Mouse (Mus musculus) heart, postnatal 10 days (tissue): ENCODE results near the gene Arhgap32. TPM values are rescaled to one million over a fixed set of nuclear protein-coding genes. Genes with fewer than 3 reads are reported as not detected.

Experiments used
- DNase-seq, 2 experiments: peaks; one replicate each; pipeline ENCODE4 v3.0.0; 2021
- intact Hi-C: fragments of 180-260 bp; cut with DNase I; formaldehyde crosslinking; loops from one replicate; pipeline ENCODE4 v1.15.1; 2025
- total RNA-seq, 2 experiments: library from RNA; stranded (reverse); gene quantifications; 2 replicates each; pipeline ENCODE4 v1.2.3; 2021

The Arhgap32 gene
- total RNA-seq, 2 experiments from 2014 or later = 37.1 to 38.4 TPM

GRCm38 (mm10) chr9:32181170-32181569 is 65.2 kb downstream of the Arhgap32 start:
- no peak for DNase-seq
- intact Hi-C loops = no loop called here

DNA sequence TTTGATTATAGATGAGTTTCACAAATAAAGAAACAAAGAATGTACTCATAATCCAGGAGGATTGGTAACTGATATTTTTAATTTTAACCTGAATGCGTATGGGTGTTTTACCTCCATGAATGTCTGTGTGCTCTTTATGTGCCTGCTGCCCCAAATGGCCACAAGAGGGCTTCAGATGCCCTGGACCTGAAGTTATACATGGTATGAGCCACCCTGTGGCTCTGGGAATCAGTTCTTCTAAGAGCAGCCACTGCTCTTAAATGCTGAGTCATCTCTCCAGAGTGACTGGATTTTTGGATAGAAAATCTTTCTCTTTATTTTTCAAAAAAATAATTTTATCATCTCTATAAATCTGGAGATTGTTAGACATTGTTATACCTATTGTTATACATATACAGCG is 70.6 kb downstream of the Arhgap32 start:
- DNase-seq = no peak
- intact Hi-C loops = no loop called here

DNA sequence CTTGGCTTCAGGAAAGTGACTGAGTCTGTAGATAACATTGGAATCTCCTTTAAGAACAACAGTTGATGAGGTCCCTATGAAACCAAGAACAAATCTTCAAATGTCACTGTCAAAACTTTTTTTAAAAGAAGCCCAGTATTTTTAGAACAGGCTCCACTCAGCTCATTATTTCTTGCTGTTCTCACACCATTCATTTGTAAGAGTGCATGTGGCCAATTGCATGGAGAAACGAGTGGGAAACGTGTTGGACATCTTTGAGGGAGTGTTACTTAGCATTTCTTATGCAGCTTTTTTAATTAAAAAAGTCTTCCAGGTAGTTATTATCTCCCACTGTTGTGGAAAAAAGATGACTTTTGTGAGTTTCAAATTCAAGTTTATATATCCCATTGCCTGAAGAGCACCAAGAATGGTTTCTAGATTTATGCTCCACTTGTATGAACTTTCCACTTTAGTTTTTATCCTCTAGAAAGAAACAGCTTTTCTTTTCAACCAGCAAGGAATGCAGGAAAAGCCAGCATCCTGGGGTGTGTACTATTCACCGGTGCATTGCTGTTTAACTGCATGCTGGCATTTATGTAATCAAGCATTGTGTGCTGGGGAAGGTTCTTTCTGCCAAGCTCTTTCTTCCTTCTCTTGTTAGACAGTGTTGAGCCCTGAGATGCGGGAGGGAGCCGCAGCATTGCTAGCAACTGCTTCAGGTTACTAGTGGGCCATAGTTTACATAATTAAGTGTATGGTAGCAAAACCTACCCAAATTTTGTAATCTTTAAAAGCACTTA is 76.5 kb downstream of the Arhgap32 start:
- intact Hi-C loops = no loop called here
- no peak for DNase-seq

DNA sequence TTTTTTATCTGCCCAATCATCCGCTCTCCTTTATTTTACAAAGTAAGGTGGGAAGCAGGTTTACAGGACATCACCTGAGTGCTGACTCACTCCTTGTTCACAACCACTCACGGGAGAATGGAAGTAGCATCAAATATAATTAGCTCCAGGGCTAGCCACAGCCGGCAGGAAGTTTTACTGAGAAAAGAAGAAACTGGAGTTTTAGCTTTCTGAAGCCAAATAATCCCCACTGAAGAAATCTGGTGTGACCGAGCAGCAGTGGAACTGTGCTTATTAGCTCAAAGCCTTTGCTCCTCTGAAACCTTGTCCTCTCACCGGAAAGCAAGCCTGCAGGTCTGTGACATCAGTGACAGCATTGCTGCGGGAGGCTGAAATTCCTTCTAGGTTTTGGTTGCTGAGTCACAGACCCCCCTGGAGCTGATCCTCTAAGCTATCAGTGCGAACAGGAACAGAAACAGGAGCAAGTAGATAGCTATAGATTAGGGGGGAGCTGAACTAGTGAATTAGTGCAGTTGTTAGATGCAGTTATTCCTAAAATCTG is 88.6 kb downstream of the Arhgap32 start:
- intact Hi-C loops = no loop called here
- no peak for DNase-seq

GRCm38 (mm10) chr9:32207133-32207532 is 91.2 kb downstream of the Arhgap32 start:
- no peak for DNase-seq
- intact Hi-C loops = no loop called here

DNA sequence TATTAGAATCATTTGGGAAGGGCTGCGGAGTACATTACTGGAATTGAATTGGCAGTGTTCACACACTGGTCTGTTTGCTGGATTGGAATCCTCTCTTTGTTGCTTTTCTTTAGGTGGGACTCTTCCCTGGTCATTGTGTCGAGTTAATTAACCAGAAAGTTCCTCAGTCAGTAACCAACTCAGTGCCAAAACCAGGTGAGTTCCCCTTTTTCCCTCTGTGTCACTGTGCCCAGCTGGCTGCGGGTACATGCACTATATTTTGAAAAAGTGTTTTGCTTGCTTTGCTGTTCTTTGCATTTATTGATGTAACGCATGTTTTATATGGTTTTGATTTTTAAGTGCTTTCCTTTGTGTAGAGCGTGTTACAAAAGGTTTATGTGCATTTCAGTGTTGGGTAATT is 92.1 kb downstream of the Arhgap32 start:
- DNase-seq = no peak
- intact Hi-C loops = no loop called here

DNA sequence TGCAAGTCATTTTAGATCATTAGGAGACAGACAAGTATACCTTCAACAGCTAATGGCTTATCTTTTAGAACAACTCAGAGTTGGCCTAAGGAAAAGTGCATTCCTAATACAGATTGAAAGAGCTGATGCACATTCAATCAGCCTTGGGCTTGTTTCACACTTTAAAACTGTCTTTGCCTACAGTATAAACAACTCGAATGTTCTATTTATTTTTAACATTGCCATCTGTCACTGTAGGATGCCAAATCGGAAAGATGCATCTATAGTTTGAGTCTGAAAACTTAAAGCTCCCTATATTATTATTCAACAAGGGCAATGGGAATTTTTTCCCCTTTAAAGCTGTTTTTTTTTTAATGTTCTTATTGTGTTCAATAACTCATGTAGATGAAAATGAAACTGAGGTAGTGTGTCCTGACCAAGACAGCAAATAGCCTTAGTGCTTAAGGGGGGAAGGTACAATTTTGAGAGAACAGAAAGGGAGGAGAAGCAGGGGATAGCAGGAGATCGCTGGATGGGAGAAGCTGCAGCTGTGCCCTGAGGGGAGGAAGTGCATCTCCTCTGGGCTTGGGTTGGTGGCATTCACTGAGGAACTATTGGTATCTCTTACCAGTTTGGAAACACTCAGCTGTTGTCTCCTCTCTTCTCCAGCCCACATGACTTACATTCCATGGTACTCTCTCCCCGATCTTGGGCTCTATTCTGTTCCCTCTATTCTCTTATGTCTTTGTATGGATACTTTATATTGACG is 101.1 kb downstream of the Arhgap32 start:
- intact Hi-C loops = no loop called here
- DNase-seq = no peak

- DNase-seq = peak; percentile 13 to 25
These were observed 103.5 kb downstream of the Arhgap32 start for GRCm38 (mm10) chr9:32219400-32219799.

DNA sequence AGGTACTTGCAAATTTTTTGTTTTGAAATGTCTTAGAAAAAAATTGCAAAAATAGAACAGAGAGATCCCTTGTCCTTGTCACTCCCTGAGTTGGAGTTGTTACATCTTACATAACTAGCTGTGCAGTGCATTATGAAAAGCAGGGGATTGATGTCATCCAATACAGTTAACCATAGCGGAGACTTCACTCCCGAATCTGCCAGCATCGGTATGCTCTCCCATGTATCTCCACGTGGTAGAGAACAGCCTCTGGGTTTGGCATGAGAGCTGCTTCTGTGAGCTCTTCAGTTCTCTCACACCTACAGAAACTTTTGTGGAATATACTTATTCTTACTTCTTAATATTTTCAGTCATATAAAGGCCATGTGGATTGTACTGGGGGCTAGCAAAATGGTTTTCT is 106.2 kb downstream of the Arhgap32 start:
- intact Hi-C loops = no loop called here
- DNase-seq = no peak

More at GRCm38 (mm10) chr9:32219400-32219799, 103.5 kb downstream of the Arhgap32 start:
- intact Hi-C loops = no loop called here

DNA sequence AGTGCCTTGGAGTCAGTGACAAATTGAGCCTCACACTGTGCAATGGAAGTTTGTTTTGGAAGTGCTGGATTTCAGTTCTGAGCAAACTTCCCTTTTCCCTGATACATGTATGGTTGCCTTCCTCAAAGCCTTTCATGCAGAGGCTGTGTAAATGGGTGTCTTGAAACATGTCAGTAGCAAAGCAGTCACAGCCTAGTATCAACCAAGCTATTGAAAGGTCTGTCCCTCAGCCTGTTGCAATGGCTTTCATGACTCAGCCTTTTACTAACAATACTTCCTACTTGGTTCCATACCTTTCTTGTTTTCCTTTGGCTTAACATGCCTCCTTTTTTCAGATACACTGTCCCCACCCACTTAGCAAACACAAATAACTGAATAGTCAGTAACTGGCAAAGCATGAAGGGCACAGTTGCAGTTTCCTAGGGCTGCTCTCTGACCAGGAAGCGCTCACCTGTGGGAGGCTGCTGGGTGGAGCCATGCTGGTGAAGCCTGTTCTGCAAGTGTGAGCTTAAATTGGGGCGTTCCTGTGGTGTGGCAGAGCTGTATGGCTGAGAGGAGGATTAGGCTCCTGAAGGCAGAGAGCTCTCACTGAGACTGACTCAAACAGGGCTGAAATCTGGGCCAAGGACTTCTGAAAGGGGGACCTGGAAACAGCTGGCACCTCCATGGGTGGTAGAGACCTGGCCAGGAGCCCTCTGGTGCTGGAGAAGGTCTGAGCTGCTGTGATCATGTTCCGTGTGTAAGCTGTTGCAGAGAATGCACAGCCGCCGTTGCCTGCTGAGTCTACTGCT is 108.0 kb downstream of the Arhgap32 start:
- intact Hi-C loops = no loop called here
- peak; percentile 24 to 27 for DNase-seq

GRCm38 (mm10) chr9:32224937-32225336 is 109.0 kb downstream of the Arhgap32 start:
- DNase-seq = peak in 1 of 2 experiments; percentile 23
- intact Hi-C loops = no loop called here

GRCm38 (mm10) chr9:32225584-32225983 is 109.6 kb downstream of the Arhgap32 start:
- DNase-seq = no peak
- intact Hi-C loops = no loop called here

- intact Hi-C loops = no loop called here
- DNase-seq = peak in 1 of 2 experiments; percentile 22
These were observed 111.1 kb downstream of the Arhgap32 start for GRCm38 (mm10) chr9:32227034-32227433.

DNA sequence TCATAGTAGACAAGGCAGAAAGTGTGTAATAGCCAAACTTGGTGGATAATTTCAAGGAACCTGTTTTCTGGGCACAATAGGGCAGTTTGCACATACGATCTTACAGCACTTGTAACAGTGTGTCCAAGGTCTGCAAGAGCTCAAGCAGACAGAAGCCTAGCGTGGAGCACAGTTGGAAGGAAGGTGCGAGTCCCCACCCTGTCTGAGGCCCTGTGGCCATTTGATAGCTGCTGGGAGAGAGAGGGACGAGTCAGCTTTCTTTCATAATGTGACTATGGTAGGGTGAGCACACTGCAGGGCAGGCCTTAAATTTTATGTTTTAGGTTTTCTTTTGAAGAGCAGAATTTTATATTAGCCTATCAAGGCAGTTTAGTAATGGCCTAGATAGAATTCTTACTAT is 117.7 kb downstream of the Arhgap32 start:
- DNase-seq = no peak
- intact Hi-C loops = no loop called here

DNA sequence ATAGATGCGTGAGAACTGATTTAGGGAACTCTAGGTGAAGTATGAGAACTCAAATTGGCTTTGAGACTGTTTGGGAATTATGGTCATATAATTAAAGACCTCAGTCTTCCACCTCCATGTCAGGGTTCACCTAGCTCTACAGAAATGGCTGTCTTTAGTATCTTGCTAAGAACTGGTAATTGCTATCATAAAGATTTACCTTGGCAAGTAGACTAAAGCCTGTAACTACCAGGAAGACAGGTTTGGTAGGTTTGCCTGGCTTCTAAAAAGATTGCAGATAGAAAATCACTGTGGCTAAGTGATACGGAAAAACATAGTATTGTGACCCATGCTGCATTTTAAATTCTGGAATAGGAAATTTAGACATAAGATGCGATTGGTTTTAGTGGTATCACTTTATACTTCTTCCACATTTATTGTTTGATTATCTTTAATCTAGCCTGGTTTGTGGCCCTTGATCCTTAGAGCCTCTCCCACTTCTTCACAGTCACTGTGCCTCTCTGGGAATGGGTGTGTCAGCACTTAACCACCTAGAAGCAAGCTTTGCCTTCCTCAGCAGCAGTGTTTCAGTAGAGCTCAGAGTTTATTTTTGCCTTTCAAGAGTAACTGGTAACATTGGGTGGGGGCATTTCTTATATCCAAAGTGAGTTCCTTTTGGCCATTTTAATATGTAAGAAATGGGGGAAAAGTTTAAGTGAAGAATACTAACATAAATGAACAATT is 119.0 kb downstream of the Arhgap32 start:
- DNase-seq = no peak
- intact Hi-C loops = no loop called here

DNA sequence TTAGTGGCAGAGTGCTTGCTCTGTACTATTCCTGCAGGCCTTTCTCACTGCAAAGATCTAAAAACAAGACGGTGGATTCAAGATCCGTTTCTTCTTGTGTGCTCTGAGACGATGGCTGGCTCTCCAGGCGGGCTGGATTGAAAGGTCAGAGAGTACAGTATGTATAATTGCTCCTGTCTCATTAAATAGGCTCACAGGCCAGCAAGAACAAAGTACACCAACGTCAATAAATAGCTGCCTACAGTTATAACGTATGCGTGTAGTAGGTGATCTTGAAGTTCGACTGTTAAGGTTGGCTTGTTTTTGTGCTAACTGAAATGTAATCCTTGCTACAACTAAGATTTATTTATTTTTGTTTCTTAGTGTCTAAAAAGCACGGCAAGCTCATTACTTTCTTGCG is 123.0 kb downstream of the Arhgap32 start:
- no peak for DNase-seq
- intact Hi-C loops = no loop called here

- no peak for DNase-seq
- intact Hi-C loops = no loop called here
These were observed 123.5 kb downstream of the Arhgap32 start for GRCm38 (mm10) chr9:32239427-32239826.

- DNase-seq = no peak
- intact Hi-C loops = no loop called here
These were observed 124.5 kb downstream of the Arhgap32 start for GRCm38 (mm10) chr9:32240449-32240848.

DNA sequence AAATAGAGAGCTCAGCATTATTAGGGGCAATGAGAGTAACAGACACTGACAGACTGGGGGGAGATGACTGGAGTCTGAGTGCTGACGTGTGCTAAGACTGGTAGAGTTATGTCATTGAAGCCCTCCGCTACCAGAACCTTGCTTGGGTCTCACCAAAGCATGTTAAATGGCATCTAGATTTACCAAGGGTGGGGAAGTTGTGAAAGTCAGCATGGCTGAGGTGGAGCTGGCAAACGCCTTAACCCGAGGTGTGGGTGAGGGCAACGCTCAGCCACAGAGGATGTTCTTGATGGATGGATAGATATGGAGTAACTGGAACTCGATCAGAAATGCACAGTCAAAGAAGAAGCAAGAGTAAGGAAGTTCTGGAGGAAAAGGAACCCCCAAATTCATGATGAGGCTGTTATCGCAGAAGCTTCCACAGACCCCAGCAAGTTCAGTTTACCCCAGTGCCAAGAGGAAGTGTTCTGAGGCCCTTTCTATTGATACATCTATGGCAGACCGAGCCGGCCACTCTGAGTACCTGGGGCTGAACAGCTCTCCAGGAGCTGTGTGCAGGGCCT is 125.8 kb downstream of the Arhgap32 start:
- DNase-seq = no peak
- intact Hi-C loops = no loop called here
